Mouse (Mus musculus): Measurements from ENCODE around the gene Rybp. TPM values are rescaled to one million over a fixed set of nuclear protein-coding genes. Genes with fewer than 3 reads are reported as not detected.

The Rybp gene
- polyA plus RNA-seq (2017; shearing (Covaris generic)) = 3.9 TPM

DNA sequence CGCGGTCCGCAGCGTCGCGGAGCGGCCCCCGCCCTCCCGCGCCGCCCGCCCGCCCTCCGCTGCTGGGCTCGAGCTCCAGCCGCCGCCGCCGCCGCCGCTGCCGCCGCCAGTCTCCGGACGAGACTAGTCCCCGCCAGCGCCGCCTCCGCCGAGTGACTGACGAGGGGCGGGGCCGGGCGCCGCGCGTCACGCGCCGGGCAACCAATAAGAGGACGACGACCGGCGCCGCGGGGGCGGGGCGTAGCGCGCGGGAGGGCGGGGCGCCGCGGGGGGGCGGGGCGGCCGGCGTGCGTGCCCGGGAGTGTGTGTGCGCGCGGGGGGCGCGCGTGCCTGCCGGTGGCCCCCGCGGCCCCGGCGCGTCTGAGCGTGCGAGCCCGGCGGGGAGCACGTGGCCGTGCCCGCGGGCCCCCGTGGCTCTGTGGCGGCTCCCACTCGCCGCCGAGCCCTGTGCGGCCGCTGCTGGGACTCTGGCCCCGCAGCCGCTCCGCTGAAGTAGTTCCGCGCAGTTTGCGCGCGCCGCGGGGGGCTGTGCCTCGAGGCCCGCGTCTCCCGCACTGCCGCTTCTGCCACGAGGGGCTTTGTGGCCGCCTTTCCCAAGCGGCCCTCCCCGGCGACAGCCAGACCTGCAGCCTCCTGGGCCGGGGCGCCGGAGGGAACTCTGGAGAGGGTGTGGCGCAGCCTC, at the start of gene Rybp:
TSS of gene Rybp (minus strand) at position 152 of the 682 bp plus-strand sequence.

Measured in CD4-positive, CD25-positive, alpha-beta regulatory T cell, adult 9 weeks (primary cell).